In the genomic region with DNA sequence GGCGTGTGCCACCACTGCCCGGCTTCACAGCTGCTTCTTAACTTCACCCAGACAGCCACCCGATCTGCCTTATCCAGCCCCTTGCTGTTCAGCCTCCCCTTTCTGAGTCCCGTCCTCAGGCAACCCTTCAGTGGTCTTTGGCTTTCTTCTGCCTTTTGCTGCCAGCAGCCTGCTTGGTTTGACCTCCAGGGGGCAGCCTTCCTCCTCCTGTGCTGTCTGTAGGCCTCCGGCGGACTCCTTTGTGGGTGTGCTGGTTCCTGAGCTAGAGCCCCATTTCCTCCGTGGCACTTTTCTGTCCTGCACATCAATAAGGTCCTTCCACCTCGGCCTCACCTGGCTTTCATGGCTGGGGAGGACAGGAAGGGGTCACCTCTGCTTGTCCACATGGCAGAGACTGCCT, we compare ENCODE assay signal across 10 mouse cellular contexts. TPM values are rescaled to one million over a fixed set of nuclear protein-coding genes. Genes with fewer than 3 reads are reported as not detected.
DNase-seq lines count a peak whose midpoint lies in the region; ATAC-seq and TF ChIP-seq lines count a peak whose summit lies in the region.
"Had no signal": no experiment of that assay in that cellular context is flagged by ENCODE, and none has a peak within 500 bp of the region (broad histone marks: within the 10 kb centered on the region; RNA-seq: fewer than 3 reads in every experiment).

No protein-coding gene starts in this region.

- H3K4me1 ChIP-seq in cerebellum, adult 2 months (ENCODE audit: control insufficient read depth, insufficient read depth, low read length) = 0 out of 2 replicates have a peak, but pooled peaks cover 8% of the 10 kb centered on the region
- peaks cover 8% of the 10 kb centered on the region for H3K4me1 ChIP-seq in lung, embryonic 14.5 days (ENCODE audit: insufficient read depth)

- no peak overlapping the region for H3K4me2 ChIP-seq in lung, embryonic 14.5 days

- no peaks in the 10 kb centered on the region for H3K27me3 ChIP-seq in cerebellum, adult 2 months (ENCODE audit: control insufficient read depth, insufficient read depth, low read length)
- H3K27me3 ChIP-seq in lung, embryonic 14.5 days (ENCODE audit: insufficient read depth, low read length) = no peaks in the 10 kb centered on the region

- WGBS in cerebellum, adult 2 months = 64% methylated on average over 8 of the region's 8 CpGs
- WGBS in lung, embryonic 14.5 days = 62% methylated on average over 8 of the region's 8 CpGs

- no peaks in the 10 kb centered on the region for H3K9me3 ChIP-seq in lung, embryonic 14.5 days (ENCODE audit: low read depth, low read length)
- H3K9me3 ChIP-seq: megakaryocyte, embryonic 14.5 days had no signal

- no peak for DNase-seq in cerebellum, adult 2 months
- no peak for DNase-seq in cerebellum, adult 18-20 months
- peak; percentile 34 for DNase-seq in lung, embryonic 14.5 days
- no peak for DNase-seq in lung, postnatal 25 days (ENCODE audit: low spot score)
- peak; percentile 11 for DNase-seq in c-Kit-positive CD71-positive TER-119-positive erythroid progenitor cells, embryonic 14.5 days (ENCODE audit: low spot score)
- peak; percentile 43 for DNase-seq in mesoderm, embryonic 11.5 days (ENCODE audit: low read depth, low spot score)
- DNase-seq in layer of hippocampus, postnatal 36 days = no peak

- H3K36me3 ChIP-seq in lung, embryonic 14.5 days (ENCODE audit: insufficient read depth) = no peaks in the 10 kb centered on the region

- no peak for TF ChIP-seq POLR2A in cerebellum, adult 2 months (IDR thresholded peaks at IDR 0.05; ENCODE audit: borderline replicate concordance, insufficient read depth, low read length)

- H3K4me3 ChIP-seq in cerebellum, adult 2 months (replicated peaks; ENCODE audit: insufficient read depth, low read depth, low read length) = no peak overlapping the region
- H3K4me3 ChIP-seq in lung, embryonic 14.5 days (ENCODE audit: low read depth, low read length) = no peak overlapping the region
- H3K4me3 ChIP-seq: megakaryocyte, embryonic 14.5 days had no signal

- TF ChIP-seq CTCF in cerebellum, adult 2 months (IDR thresholded peaks at IDR 0.05; ENCODE audit: borderline replicate concordance, insufficient read depth, low read depth, low read length) = 0 out of 2 replicates have a peak, but pooled peaks have one; percentile 0
- TF ChIP-seq CTCF in lung, embryonic 14.5 days (IDR thresholded peaks at IDR 0.05; ENCODE audit: low read depth) = peak; percentile 56

- no peak for ATAC-seq in lung, embryonic 14.5 days (ENCODE audit: insufficient read depth)
- no peak for ATAC-seq in erythroid progenitor cell, adult 5-6 weeks (replicated peaks; ENCODE audit: low FRiP score, poor library complexity, severe bottlenecking)

- H3K27ac ChIP-seq in cerebellum, adult 2 months (ENCODE audit: insufficient read depth, low read length) = no peak overlapping the region
- no peak overlapping the region for H3K27ac ChIP-seq in lung, embryonic 14.5 days (ENCODE audit: low read depth)

- no peak overlapping the region for H3K9ac ChIP-seq in lung, embryonic 14.5 days

RNA-seq across cellular contexts. Expression of a gene that starts 20.7 kb away (rescaled TPM):
- 1.1 and 1.9 TPM in 2 replicates for polyA plus RNA-seq in cerebellum, adult 2 months (2012; rRNA removed)
- polyA plus RNA-seq in lung, embryonic 14.5 days (2014; fragmentation: Nextera tagmentation; extraction: Ambion mirVana) = 0.51 and 0.61 TPM in 2 replicates
- total RNA-seq in erythroid progenitor cell, adult 5-6 weeks (2015; ENCODE audit: low replicate concordance) = not detected in 2 replicates
- total RNA-seq in erythroid progenitor cell, adult 5-6 weeks (2017; ENCODE audit: low replicate concordance) = not detected in 2 replicates
- total RNA-seq in layer of hippocampus, postnatal 36 days (2021) = 1 to 10 TPM; 1.0 to 1.6 TPM

RNA-seq across cellular contexts. Expression of a gene that starts 58.9 kb away (rescaled TPM):
- not detected in 2 replicates for polyA plus RNA-seq in cerebellum, adult 2 months (2012; rRNA removed)
- polyA plus RNA-seq in lung, embryonic 14.5 days (2014; fragmentation: Nextera tagmentation; extraction: Ambion mirVana) = not detected in 2 replicates
- total RNA-seq in erythroid progenitor cell, adult 5-6 weeks (2015; ENCODE audit: low replicate concordance) = not detected in 2 replicates
- total RNA-seq in erythroid progenitor cell, adult 5-6 weeks (2017; ENCODE audit: low replicate concordance) = not detected in 2 replicates
- under 1 TPM in 1 of 2 experiments, not detected in 1; 0.07 TPM for total RNA-seq in layer of hippocampus, postnatal 36 days (2021)
- polyA plus RNA-seq: intestine, embryonic 14.5 days had no signal

Comparison
In these comparisons a context has a peak if more than half of its experiments do, and no peak if none do; other contexts are left out.
1. DNase-seq: peak in lung, embryonic 14.5 days (single experiment), c-Kit-positive CD71-positive TER-119-positive erythroid progenitor cells, embryonic 14.5 days (single experiment) and mesoderm, embryonic 11.5 days (single experiment); none in cerebellum, adult 2 months (0 of 2), cerebellum, adult 18-20 months (0 of 2), lung, postnatal 25 days (single experiment) and layer of hippocampus, postnatal 36 days (0 of 2).